Mouse (Mus musculus) midbrain, embryonic 12.5 days (tissue): Measurements from ENCODE around the gene Fam98b. TPM values are rescaled to one million over a fixed set of nuclear protein-coding genes. Genes with fewer than 3 reads are reported as not detected.
A peak's percentile ranks its signal among the peaks of the same experiment; 100 is the strongest.

Experiments used
- ATAC-seq: fragments of 200-750 bp; cut with Nextera tagmentation; 2 replicates; pipeline ENCODE4 v1.8.0; 2017; ENCODE audit warnings: low read depth, moderate TSS enrichment, moderate library complexity; ENCODE audit not compliant: low FRiP score
- H3K27ac ChIP-seq: fragments of 300-500 bp; sonication (generic); replicated peaks from 2 replicates; pipeline ENCODE4 v1.5.1; 2016; ENCODE audit warnings: mild to moderate bottlenecking
- H3K27me3 ChIP-seq: fragments of 300-500 bp; sonication (generic); 2 replicates; pipeline ENCODE4 v1.6.1; 2016; ENCODE audit warnings: mild to moderate bottlenecking
- H3K36me3 ChIP-seq: fragments of 300-500 bp; sonication (generic); 2 replicates; pipeline ENCODE4 v1.6.1; 2016
- H3K4me1 ChIP-seq: fragments of 300-500 bp; sonication (generic); 2 replicates; pipeline ENCODE4 v1.6.1; 2016
- H3K4me2 ChIP-seq: fragments of 300-500 bp; sonication (generic); replicated peaks from 2 replicates; pipeline ENCODE4 v1.6.1; 2016; ENCODE audit warnings: mild to moderate bottlenecking, moderate library complexity
- H3K4me3 ChIP-seq: fragments of 300-500 bp; sonication (generic); 2 replicates; pipeline ENCODE4 v1.5.1; 2016; ENCODE audit warnings: mild to moderate bottlenecking
- H3K9ac ChIP-seq: fragments of 300-500 bp; sonication (generic); replicated peaks from 2 replicates; pipeline ENCODE4 v1.6.1; 2016; ENCODE audit warnings: mild to moderate bottlenecking, moderate library complexity
- H3K9me3 ChIP-seq: fragments of 300-500 bp; sonication (generic); 2 replicates; pipeline ENCODE4 v1.6.1; 2016; ENCODE audit warnings: mild to moderate bottlenecking
- WGBS: fragments of 180-500 bp; shearing (Covaris S2); methylation state at CpG from one replicate; pipeline ENCODE4 v1.1.7; 2016; 5-methylcytosine and 5-hydroxymethylcytosine counted together
- polyA plus RNA-seq: library from polyadenylated mRNA; unstranded; fragments of >200 nt; fragmentation: Nextera tagmentation; extraction: Ambion mirVana; gene quantifications from 2 replicates; pipeline ENCODE4 v1.2.1, GENCODE M21; 2016

Fam98b gene
- polyA plus RNA-seq, result 19.6 and 20.9 TPM in 2 replicates

- peak within 1 kb of the TSS; percentile 91 for H3K9ac ChIP-seq
- no peaks in the 10 kb centered on the region for H3K9me3 ChIP-seq
- H3K27me3 ChIP-seq, result no peaks in the 10 kb centered on the region
- peak; percentile 96 for ATAC-seq
- H3K36me3 ChIP-seq, result no peaks in the 10 kb centered on the region
- WGBS, result under 1% methylated on average over 33 of the region's 33 CpGs
- peak within 1 kb of the TSS; percentile 59 for H3K4me2 ChIP-seq
- peaks cover 15% of the 10 kb centered on the region for H3K4me1 ChIP-seq
- peak within 1 kb of the TSS; percentile 92 for H3K27ac ChIP-seq
- H3K4me3 ChIP-seq, result peak within 1 kb of the TSS; percentile 92
Observed at GRCm38 (mm10) chr2:117249255-117250000, at the start of gene Fam98b. Gene Fam98b, plus strand, starts transcription at chr2:117249739.

GRCm38 (mm10) chr2:117200869-117201338 is 48.6 kb upstream of the Fam98b start:
- H3K36me3 ChIP-seq, result no peaks in the 10 kb centered on the region
- WGBS, result 27% methylated on average over 9 of the region's 9 CpGs
- H3K4me3 ChIP-seq, result no peak overlapping the region
- ATAC-seq, result no peak
- H3K4me2 ChIP-seq, result no peak overlapping the region
- no peaks in the 10 kb centered on the region for H3K27me3 ChIP-seq
- no peaks in the 10 kb centered on the region for H3K9me3 ChIP-seq
- no peak overlapping the region for H3K27ac ChIP-seq
- H3K9ac ChIP-seq, result no peak overlapping the region
- peaks cover 12% of the 10 kb centered on the region; the same call in 1 of the 2 replicates for H3K4me1 ChIP-seq

DNA sequence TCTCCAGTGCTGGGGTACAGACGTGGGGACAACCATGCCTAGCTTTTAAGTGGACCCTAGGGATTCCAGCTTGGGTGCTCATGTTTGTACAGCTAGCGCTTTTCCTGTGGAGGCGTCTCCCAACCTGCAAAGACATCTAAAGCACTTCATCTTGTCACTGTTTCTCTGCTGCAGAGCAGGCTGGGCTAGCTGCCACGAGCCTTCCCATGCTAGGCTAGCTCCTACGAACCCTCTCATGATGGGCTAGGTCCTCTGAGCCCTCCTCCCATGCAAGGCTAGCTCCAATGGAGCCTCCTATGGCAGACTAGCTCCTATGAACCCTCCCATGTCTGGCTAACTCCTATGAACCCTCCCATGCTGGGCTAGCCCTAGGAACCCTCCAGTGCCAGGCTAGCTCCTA is 46.2 kb upstream of the Fam98b start:
- WGBS, result 78% methylated on average over 5 of the region's 5 CpGs
- H3K27me3 ChIP-seq, result no peaks in the 10 kb centered on the region
- no peaks in the 10 kb centered on the region for H3K36me3 ChIP-seq
- no peak for ATAC-seq
- no peak overlapping the region for H3K27ac ChIP-seq
- H3K4me2 ChIP-seq, result no peak overlapping the region
- peaks cover 12% of the 10 kb centered on the region; the same call in 1 of the 2 replicates for H3K4me1 ChIP-seq
- no peak overlapping the region for H3K4me3 ChIP-seq
- H3K9me3 ChIP-seq, result no peaks in the 10 kb centered on the region
- no peak overlapping the region for H3K9ac ChIP-seq

DNA sequence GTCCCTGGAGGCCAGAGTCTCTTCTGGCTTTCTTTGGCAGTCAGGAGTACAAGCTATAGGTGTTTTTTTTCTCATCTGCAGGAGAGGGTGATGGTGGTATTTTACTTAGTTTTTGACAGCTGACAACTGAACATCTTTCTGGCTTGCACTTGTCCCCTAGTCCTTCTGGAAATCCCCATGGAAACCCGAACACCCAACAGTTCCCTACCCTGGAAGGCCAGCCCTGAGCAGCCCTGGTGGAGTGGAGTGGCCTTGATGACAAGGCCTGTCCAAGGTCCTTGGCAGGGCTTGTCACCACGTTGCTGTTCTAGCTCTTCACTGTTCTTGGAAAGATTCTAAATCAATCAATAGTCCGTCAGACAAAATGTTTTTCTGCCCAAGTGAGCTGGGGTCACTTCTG is 45.0 kb upstream of the Fam98b start:
- H3K27ac ChIP-seq, result no peak overlapping the region
- WGBS, result 68% methylated on average over 3 of the region's 3 CpGs
- no peak overlapping the region for H3K9ac ChIP-seq
- H3K9me3 ChIP-seq, result no peaks in the 10 kb centered on the region
- H3K27me3 ChIP-seq, result no peaks in the 10 kb centered on the region
- no peak overlapping the region for H3K4me3 ChIP-seq
- H3K36me3 ChIP-seq, result no peaks in the 10 kb centered on the region
- H3K4me2 ChIP-seq, result no peak overlapping the region
- peaks cover 12% of the 10 kb centered on the region; the same call in 1 of the 2 replicates for H3K4me1 ChIP-seq
- no peak for ATAC-seq

DNA sequence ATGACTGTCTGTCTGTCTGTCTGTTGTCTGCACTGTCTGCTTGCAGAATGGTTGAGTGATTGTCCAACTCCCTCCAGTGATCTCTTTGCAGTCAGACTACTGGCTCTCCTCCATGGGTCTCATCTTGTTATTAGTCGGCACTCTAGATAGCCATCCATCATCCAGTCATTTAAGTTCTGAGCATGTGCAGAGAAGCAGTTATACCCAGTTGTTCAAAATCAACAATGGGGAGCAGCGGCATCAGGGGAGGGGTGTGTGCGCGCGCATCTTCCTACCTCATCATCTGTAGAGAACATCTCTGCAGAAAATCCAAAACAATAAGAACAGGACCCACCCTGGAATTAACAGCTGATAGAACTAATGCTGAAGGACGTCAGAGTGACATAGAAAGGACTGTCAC is 44.5 kb upstream of the Fam98b start:
- Histone ChIP-seq H3K4me1 (peaks cover 10% of the 10 kb centered on the region; the same call in 1 of the 2 replicates), H3K9ac (no peak overlapping the region), H3K27me3 (no peaks in the 10 kb centered on the region), H3K4me2 (no peak overlapping the region), H3K36me3 (no peaks in the 10 kb centered on the region), H3K27ac (no peak overlapping the region), H3K9me3 (no peaks in the 10 kb centered on the region), H3K4me3 (no peak overlapping the region)
- ATAC-seq, result no peak
- WGBS, result 88% methylated on average over 6 of the region's 6 CpGs

DNA sequence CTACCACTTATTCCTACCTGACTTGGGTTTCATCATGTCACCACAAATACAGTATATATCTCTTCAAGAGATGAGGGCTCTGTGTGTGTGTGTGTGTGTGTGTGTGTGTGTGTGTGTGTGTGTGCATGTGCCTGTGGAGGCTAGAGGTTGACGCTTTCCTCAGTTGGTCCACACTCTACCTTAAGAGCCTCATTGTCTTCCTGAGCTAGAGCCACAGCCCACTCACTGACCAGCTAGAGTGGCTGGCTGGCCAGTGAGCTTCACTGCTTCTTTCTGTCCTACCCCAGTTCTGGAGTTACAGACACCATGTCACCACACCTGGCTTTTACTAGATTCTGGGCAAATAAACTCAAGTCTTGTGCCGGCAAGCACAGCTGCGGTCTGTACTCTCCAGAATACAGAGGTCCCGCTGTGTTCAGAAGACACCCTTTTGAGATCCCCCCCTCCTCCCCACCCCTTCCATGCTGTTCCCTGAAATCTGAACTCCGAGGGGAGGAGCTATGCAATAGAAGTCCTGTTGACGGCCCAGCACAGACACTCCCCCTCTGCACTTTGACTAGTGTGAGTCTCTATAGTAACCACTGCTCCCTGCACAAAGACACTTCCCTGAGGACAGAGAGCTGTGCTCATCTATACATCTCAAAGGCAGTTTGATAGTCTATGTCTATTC is 39.0 kb upstream of the Fam98b start:
- no peaks in the 10 kb centered on the region for H3K9me3 ChIP-seq
- peaks cover 12% of the 10 kb centered on the region for H3K4me1 ChIP-seq
- no peak overlapping the region for H3K4me3 ChIP-seq
- no peak overlapping the region for H3K27ac ChIP-seq
- no peak overlapping the region for H3K9ac ChIP-seq
- 4% methylated on average over 6 of the region's 6 CpGs for WGBS
- ATAC-seq, result peak; percentile 99
- no peaks in the 10 kb centered on the region for H3K27me3 ChIP-seq
- H3K36me3 ChIP-seq, result no peaks in the 10 kb centered on the region
- H3K4me2 ChIP-seq, result peak overlapping the region; percentile 36

GRCm38 (mm10) chr2:117216152-117216551 is 33.4 kb upstream of the Fam98b start:
- Histone ChIP-seq H3K9me3 (no peaks in the 10 kb centered on the region), H3K27ac (no peak overlapping the region), H3K4me1 (peaks cover 14% of the 10 kb centered on the region), H3K9ac (no peak overlapping the region), H3K4me3 (no peak overlapping the region), H3K36me3 (no peaks in the 10 kb centered on the region), H3K27me3 (no peaks in the 10 kb centered on the region), H3K4me2 (no peak overlapping the region)
- ATAC-seq, result no peak
- WGBS, result 57% methylated on average over 2 of the region's 2 CpGs

DNA sequence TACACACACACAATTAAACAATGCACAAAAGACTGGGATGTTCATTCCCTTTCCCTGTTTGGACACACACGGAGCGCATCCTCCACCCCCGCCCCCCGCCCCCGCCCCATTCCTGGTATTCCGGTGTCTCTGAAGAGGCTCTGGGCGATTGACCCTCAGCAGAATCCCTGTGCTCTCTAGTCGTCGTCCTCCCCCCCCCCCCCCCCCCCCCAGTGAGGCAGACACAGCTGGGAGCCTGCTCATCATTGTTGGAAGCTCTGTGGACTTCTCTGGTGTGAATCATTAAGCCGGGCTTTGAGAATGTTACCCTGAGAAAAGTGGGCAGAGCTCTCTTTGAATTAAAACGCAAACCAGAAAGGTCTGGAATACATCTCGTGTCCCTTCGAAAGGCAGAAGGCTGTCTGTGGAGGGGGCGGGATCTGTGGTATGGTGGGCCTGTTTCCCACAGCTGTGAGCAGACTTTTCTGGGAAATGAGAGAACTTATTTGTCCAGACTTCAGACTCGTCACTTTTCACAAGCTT is 31.8 kb upstream of the Fam98b start:
- H3K4me3 ChIP-seq, result no peak overlapping the region

DNA sequence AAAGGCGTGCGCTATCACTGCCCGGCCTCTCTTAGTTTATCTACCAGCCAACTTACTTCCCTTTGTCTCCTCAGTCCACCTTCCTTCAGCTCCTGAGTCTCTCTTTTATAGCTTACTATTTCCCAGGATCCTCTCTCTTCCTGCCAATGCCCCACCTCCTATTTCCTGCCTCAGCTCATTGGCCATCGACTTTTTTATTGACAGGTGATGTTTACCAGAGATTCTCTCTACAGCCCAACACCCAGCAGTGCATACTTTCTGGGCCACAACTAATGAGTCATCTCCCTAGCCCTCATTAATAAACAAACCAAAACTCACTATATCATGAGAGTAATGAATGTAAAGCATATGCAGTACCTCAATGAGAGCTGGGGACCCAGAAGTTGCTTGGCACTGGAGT is 30.0 kb upstream of the Fam98b start:
- no peak for ATAC-seq
- Histone ChIP-seq H3K36me3 (no peaks in the 10 kb centered on the region), H3K27me3 (no peaks in the 10 kb centered on the region), H3K9ac (no peak overlapping the region), H3K9me3 (no peaks in the 10 kb centered on the region), H3K4me1 (peaks cover 12% of the 10 kb centered on the region), H3K4me2 (no peak overlapping the region), H3K27ac (no peak overlapping the region), H3K4me3 (no peak overlapping the region)
- 96% methylated on average over 4 of the region's 4 CpGs for WGBS

More for the DNA sequence above, 31.8 kb upstream of the Fam98b start:
- Histone ChIP-seq H3K4me2 (peak overlapping the region; percentile 37), H3K36me3 (no peaks in the 10 kb centered on the region), H3K9me3 (no peaks in the 10 kb centered on the region), H3K9ac (no peak overlapping the region), H3K4me1 (peaks cover 12% of the 10 kb centered on the region), H3K27ac (no peak overlapping the region), H3K27me3 (no peaks in the 10 kb centered on the region)
- ATAC-seq, result peak; percentile 65
- 3% methylated on average over 12 of the region's 15 CpGs for WGBS

- no peak for ATAC-seq
- WGBS, result 89% methylated on average over 9 of the region's 9 CpGs
- H3K4me3 ChIP-seq, result no peak overlapping the region
- H3K27me3 ChIP-seq, result no peaks in the 10 kb centered on the region
- no peak overlapping the region for H3K27ac ChIP-seq
- no peak overlapping the region for H3K9ac ChIP-seq
- H3K4me2 ChIP-seq, result no peak overlapping the region
- H3K4me1 ChIP-seq, result peaks cover 10% of the 10 kb centered on the region
- no peaks in the 10 kb centered on the region for H3K9me3 ChIP-seq
- H3K36me3 ChIP-seq, result no peaks in the 10 kb centered on the region
Observed at GRCm38 (mm10) chr2:117222651-117223050, 26.9 kb upstream of the Fam98b start.

DNA sequence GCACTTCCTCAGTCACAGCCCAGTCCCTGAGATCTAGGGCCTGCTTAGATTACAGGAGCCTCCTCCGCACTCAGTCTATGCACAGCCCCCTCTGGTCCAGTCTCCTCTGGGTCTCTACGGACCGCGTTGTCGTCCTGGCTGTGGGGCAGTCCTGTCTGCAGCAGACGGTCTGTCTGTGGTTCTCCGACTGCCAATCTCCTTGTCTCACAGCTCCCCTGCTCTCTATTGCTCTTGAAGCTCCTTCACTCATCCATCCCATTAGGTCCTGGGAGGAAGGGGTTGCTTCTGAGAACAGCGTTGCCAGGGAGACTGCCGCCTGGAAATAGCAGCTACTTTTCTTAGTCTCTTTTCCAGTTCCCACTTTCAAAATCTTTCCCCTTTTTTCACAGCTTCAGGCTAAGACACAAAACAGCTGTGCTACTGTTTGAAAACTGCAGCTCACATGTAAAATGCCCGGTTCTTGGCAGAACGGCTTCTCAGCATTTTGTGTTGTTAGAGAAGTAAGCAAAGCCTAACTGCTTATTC is 20.9 kb upstream of the Fam98b start:
- peak; percentile 58 for ATAC-seq
- peak overlapping the region; percentile 14; the same call in 1 of the 2 replicates for H3K4me2 ChIP-seq
- H3K27me3 ChIP-seq, result peaks cover 7% of the 10 kb centered on the region; the same call in 1 of the 2 replicates
- H3K36me3 ChIP-seq, result no peaks in the 10 kb centered on the region
- 41% methylated on average over 11 of the region's 11 CpGs for WGBS
- H3K27ac ChIP-seq, result no peak overlapping the region
- no peak overlapping the region for H3K4me3 ChIP-seq
- H3K9ac ChIP-seq, result 0 out of 2 replicates have a peak overlapping the region, but pooled peaks have one; percentile 15
- peaks cover 8% of the 10 kb centered on the region; the same call in 1 of the 2 replicates for H3K4me1 ChIP-seq
- no peaks in the 10 kb centered on the region for H3K9me3 ChIP-seq

- H3K9ac ChIP-seq, result no peak overlapping the region
- ATAC-seq, result no peak
- no peak overlapping the region for H3K4me3 ChIP-seq
- H3K9me3 ChIP-seq, result no peaks in the 10 kb centered on the region
- no peak overlapping the region for H3K27ac ChIP-seq
- 71% methylated on average over 7 of the region's 7 CpGs for WGBS
- H3K4me1 ChIP-seq, result peaks cover 8% of the 10 kb centered on the region; the same call in 1 of the 2 replicates
- peaks cover 7% of the 10 kb centered on the region; the same call in 1 of the 2 replicates for H3K27me3 ChIP-seq
- no peaks in the 10 kb centered on the region for H3K36me3 ChIP-seq
- no peak overlapping the region for H3K4me2 ChIP-seq
Observed at GRCm38 (mm10) chr2:117230261-117230660, 19.3 kb upstream of the Fam98b start.
